Mouse (Mus musculus) Muller cell, postnatal 12 days (primary cell): ENCODE data around the gene Wscd2.

Source experiments
- DNase-seq: peaks from one replicate; pipeline ENCODE4 v3.0.0-alpha.2; 2015; ENCODE audit errors: inconsistent ontology term

The Wscd2 gene

DNA sequence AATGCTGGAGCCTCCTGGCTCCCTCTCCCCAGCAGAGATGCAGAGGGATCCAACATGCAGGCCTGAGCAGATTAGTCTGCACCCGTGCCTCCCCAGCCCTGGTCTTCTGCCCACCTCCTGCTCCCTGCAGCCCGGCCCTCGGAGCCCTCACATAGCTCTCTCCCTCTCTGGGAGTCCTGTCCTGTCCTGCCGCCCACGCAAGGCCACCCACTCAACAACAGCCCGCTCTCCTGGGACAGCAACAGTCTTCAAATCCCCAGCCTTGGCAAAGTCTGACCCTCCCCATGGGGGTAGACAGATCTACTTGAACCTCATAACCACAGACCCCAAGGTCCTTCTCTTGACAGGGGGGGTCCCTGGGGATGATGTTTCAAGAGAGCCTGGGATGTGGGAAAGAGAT lies 120.4 kb downstream of the Wscd2 start:
- no peak for DNase-seq

GRCm38 (mm10) chr5:113611131-113611530 lies 121.0 kb downstream of the Wscd2 start:
- DNase-seq = no peak

DNA sequence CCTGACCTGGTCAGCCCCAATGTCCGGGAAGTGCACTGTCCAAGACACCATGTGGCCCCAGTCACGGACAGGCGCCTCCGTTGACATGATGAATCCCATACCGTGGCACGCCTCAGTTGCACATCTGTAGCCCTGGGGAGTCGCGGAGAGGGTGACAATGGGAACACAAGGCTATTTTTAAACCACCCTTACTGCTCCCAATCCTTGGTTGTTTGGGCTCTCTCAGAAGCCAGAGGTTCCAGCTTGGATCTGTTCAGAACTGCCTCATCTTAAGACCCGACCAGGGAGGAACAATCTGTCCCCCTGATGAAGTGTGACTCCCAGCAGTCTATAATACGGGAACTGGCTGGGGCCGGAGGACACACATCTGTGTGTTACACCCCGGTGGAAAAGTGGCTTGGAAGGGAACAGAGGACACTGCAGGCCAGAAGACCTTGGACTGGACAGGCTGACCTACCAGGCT lies 121.7 kb downstream of the Wscd2 start:
- DNase-seq = no peak

GRCm38 (mm10) chr5:113618716-113619115 lies 128.6 kb downstream of the Wscd2 start:
- DNase-seq = no peak

DNA sequence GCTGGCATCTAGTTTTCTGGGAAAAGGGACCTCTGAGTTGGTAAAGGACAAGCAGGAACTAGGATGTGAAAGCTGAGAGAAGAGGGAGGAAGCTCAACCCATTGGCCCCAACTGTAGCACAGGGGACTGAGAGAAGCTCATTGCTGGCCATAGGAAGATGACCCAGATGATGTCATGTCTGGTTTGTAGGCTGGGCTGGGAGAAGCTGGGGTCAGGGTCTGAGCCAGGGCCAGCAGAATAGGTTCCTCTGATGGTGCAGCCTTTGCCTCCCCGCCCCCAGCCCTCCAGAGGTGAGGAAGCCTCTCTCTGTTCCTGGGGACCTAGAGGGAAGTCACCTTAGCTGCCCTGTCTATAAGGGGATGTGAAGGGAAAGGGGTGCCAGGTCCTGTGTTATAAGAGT lies 129.0 kb downstream of the Wscd2 start:
- DNase-seq = no peak

DNA sequence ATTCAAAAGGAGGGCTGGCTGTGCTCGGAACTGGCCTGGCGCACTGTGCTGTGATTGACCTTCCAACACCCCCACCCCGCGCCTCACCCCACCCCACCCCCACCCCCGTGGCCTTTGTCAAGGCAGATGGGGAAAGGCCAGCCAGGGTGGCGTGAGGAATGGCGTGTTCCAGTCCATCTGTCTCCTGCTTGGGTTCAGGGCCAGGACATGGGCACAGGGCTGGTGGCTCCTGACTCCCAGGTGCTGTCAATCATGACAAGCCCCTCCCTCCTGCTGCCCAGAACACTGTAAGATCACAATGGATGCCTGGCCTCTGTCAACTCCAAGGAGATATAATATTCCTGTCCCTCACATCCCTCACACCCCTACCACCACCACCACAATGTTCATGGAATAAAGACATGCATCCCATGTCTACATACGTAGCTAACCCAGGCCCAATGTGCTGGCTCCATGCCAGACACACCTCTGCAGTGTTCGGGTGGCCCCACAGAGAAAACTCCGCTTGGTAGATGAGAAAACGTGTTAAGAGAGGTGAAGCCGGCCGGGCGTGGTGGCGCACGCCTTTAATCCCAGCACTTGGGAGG lies 130.1 kb downstream of the Wscd2 start:
- no peak for DNase-seq

DNA sequence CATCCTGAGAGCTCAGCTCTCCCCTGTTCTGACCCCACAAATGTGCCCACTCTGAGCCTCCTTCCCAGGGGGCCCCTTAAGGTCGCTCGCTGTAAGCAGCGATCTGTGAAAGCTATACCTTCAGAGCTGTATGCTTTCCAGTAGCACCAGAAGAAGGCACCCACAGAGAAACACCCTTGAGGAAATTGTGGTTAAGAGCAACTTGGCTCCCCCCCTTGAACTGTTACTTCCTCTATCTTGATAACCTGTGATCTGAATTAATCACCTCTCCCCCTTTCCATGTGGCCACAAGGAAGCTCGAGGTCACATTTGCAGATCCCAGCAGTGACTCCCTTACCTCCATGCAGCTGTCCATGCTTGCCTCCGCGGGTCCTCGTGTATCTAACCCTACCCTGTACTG lies 130.9 kb downstream of the Wscd2 start:
- no peak for DNase-seq

DNA sequence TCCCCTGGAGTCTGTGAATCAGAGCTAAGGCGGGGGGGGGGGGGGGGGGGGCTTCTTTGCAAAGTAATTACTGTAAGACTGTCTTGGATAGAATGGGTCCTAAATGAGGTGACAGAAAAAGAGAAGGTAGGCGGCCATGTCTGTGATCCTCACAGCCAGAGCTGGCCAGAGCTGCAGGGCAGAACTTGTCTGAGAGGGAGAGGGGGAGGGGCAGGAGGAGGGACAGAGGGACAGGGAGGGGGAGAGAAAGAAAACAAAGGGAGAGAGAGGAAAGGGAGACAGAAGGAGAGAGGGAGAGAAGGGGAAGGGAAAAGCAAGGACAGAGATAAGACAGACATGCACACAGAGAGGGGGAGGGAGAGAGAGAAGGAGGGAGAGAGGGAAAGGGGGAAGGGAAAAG lies 132.9 kb downstream of the Wscd2 start:
- no peak for DNase-seq

DNA sequence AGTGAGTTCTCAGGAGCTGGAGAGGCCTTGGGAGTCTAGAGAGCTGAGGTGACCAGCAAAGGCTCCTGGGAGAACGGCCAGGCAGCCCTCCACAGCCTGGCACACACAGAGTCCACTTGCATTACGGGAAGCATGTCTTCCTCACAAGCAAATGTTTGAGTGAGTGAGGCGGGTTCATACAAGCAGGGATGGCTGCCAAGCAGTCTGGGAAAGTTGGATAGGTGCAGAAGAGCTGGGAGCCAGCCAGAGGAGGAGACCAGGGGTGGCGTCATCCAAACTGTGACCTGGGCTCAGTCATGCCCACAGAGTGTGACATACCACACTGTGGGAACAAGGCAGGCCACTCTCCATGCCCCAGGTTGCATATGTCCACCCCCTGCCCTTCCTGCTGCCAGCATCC lies 134.9 kb downstream of the Wscd2 start:
- no peak for DNase-seq

DNA sequence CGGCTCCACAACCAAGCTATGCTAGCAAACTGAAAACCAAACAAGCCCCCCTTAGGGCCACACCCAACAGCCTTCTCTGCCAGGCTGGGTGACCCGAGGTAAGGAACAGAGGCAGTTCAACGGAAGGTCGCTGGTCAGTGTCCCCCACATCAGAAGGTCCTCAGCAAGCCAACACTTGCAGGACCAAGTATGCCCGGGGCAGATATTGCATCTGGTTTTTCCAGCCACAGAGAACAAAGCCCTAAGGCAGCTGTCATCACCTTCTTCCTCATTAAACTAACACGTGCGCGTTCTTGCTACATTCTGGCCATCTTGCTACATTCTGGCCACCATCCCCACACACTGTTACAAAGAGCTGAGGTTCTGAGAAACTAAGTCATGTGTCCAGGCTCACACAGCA lies 136.2 kb downstream of the Wscd2 start:
- DNase-seq = no peak

GRCm38 (mm10) chr5:113626991-113627390 lies 136.9 kb downstream of the Wscd2 start:
- DNase-seq = no peak

DNA sequence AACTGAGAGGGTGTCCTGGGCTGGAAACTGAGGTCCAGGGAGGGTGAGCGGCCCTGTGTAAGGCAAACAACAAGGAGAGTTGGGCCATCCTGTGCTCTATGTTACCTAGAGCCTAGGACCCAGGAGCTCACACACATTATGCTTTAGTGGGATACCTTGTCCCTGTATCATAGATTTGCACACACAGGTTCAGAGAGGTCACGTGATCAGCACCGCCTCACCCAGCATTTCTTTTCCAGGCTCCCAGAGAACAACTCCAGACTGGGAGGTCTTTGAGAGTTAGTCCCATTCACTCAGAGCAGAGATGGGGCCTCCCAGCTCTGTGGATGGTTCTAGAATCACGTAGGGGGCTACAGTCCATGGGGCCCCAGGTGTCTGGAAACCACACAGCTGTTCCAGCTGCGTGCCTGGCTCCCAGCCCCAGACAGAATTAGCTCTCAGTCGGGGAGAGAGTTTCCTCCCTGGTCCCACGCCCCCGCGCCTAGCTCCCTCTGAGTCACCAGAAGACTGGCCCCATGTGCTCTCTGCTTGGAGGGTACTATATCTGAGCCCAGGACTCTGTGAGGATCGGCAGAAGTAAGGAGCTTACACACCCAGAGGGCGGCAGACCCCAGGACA lies 137.8 kb downstream of the Wscd2 start:
- DNase-seq = peak; percentile 56

DNA sequence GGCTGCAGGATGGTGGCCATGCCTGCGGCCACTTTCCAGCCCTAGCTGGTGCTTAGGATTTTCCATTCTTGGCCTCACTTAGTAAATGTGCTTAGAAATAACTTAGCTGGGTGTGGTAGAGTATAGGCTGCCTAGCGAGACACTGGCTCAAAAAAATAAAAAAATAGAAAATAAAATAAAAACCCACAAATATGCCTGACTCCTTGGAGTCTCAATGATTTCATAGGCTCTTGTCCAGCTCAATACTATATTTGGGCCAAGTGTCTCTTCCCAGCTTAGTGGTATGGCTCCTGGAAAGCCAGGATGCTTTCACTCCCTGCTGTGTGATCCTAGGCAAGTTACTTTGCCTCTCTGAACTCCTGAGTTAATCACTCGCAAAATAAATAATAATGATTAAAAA lies 139.1 kb downstream of the Wscd2 start:
- no peak for DNase-seq

DNA sequence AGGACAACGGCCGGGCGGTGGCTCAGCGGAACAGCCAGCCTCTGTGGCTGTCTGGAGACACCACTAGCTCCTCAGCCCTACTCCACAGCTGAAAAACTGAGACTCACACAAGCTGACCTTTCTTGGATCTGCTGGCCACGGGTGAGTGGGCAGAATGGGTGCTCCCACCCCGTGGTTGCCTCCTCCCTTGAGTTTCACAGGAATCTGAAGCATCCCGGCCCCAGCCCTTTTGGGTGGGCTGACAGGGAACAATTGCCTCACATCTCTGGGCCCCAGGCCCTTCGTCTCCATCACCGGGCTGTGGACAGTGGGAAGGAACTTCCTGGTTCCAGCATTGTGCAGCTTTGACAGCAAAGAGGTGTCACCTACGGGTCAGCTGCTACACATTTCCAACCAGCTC lies 140.0 kb downstream of the Wscd2 start:
- DNase-seq = peak; percentile 20

- DNase-seq = no peak
These were observed 143.0 kb downstream of the Wscd2 start for GRCm38 (mm10) chr5:113633037-113633714.

GRCm38 (mm10) chr5:113634024-113634651 lies 144.0 kb downstream of the Wscd2 start:
- DNase-seq = peak; percentile 34

DNA sequence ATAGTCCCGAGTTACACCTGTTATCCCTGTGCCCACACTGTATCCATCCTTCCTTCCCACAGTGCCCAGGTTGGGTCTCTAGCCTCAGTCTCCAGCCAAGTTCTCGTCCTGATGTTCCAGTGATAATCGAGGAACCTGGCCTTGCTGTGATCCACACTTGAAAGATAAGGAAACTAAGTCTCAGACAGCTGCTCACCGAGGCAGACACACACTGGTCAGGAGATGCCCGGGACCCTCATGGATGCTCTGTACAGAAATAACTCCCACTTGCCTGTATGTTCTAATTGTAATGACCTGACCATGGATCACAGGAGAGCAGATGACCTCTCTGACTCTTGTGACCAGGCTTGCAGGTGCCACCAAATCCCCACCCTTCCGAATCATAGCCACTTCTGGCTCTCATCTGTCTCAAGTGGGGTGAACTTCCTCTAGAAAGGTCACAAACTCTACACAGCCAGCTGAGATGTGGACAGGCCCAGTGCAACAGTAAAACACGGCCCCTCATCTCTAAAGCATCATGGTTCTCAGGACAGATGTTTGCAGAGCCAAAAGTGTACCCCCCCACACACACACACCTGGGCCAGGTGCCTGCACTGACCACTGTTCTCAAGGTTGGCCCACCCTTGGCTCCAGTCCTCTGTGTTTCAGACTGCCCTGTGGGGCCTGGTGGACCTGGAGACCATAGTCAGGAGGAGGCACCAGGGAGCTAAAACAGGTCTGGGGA lies 144.9 kb downstream of the Wscd2 start:
- DNase-seq = no peak

- no peak for DNase-seq
These were observed 145.9 kb downstream of the Wscd2 start for GRCm38 (mm10) chr5:113635861-113636565.

DNA sequence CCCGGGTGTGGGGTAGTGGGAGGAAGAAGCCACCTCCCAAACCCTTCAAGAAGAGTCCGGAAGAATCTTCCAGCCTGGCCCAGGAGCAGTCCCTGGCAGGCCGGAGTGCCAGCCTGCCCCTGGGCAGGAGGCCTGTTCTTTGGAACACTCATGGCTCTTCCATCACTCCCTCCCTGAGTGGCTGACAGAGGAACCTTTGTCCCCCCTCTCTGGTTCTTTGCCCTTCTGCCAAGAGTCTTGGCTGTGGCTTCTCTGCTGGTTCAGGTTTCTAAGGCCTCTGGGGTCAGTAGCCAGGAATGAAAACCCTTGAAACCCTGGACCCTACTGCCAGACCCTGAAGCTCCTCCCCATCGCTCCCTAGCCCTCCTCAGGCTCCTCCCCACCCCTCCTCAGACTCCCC lies 147.5 kb downstream of the Wscd2 start:
- peak; percentile 25 for DNase-seq

DNA sequence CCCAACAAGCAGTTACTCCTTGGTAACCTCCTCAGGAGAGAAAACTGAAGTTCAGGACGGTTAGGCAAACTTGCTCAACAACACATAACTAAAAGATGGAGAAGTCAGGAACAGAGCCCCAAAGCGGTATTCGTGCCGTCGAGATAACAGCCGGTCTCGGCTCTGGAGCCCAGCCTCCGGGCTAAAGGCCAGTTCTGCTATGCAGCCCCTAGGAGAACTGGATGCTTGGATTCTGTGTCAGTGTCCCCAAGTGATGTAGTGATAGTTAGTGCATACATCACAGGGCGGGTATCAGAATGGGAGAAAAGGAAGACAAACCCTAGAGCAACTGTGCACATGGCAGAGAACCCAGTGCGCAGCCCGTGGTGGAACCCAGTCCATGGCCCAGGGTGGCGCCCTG lies 147.9 kb downstream of the Wscd2 start:
- DNase-seq = no peak

DNA sequence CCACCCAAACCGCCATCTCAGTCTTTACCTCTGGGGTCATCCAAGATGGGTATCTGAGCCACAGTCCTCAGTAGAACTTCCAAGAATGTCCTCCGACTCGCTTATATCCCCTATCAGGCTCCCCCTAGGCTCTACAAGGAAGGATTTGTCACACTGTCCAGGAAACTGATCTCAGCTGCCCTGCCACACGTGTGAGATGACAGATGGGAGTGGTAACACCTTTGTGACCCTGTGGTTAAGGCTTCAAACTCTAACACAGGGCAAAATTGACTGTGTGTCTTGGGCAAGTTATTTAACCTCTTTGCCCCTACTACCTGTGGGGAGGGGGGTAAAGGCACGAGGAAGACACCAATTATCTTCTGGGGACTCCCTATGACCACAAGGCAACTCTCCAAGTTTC lies 149.0 kb downstream of the Wscd2 start:
- DNase-seq = no peak
